Mouse (Mus musculus) heart, postnatal 4 days (tissue): ENCODE data around the gene Klf3. TPM values are rescaled to one million over a fixed set of nuclear protein-coding genes. Genes with fewer than 3 reads are reported as not detected.
A peak's percentile ranks its signal among the peaks of the same experiment; 100 is the strongest.

ENCODE experiments used
- DNase-seq: peaks from one replicate; pipeline ENCODE4 v3.0.0; 2021
- total RNA-seq, 2 experiments: library from RNA; stranded (reverse); gene quantifications; 2 replicates each; pipeline ENCODE4 v1.2.3; 2021

Gene Klf3
- 10 to 100 TPM; 73.2 to 76.3 TPM for total RNA-seq

GRCm38 (mm10) chr5:64802795-64803719, at the start of gene Klf3:
TSS of gene Klf3 (plus strand) at chr5:64803388.
- DNase-seq: peak; percentile 96

GRCm38 (mm10) chr5:64762295-64762694, 40.9 kb upstream of the Klf3 start:
- no peak for DNase-seq

- DNase-seq: no peak
Measured at GRCm38 (mm10) chr5:64764452-64764851, 38.7 kb upstream of the Klf3 start.

- DNase-seq: no peak
Measured at GRCm38 (mm10) chr5:64765765-64766164, 37.4 kb upstream of the Klf3 start.

- DNase-seq: no peak
Measured at GRCm38 (mm10) chr5:64766626-64767025, 36.6 kb upstream of the Klf3 start.

DNA sequence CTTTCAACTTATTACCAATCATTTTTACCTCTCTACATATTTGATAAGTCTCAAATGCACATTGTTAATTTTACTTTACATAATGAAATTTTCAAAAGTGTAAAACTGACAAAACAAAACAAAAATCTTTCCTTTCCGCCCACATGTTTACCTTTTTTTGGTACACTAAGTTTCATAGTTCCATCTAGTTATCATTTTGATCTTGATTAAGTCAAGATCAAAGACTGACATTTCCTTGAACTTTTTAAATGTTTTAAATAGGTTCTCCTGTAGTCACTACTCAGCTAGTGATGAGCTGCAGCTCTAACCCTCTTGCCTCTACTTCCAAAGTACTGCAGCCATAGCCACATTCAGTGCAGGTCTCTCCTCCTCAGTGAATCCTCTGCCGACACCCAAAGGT, 31.6 kb upstream of the Klf3 start:
- DNase-seq: no peak

DNA sequence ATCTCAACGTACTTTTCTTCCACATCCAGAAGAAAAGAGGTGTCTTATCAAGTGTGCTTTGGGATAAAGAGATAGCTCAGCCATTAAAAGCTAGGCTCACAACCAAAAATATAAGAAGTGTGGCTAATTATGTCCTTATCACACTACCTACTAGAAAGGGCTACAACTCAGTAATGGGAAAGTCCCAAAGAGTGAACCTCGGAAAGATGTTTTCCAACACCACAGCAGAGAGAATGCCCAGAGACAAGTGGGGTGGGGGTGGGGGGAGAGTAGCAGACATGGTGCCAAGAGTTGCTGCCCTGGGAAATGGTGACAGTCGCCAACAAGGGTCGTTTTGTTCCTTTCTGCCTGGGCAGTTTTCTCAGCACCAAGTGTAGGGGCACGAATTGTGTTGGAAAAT, 25.0 kb upstream of the Klf3 start:
- no peak for DNase-seq

DNA sequence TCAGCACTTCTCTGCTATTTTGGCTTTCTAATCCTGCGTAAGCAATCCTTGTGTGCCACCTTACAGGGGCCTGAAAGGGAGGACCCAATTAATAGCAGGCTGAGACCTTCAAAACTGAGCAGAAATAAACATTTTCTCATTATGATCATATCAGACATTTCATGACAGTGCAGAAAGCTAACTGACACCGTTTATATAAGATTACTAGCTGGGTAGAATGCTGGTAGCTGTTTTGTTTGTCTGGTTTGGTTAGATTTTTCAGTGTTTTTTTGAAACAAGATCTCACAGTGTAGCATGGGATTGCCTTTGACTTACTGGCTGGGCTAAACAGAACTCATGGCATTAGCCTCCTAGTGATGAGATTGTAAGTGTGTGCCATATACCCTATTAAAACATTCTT, 23.9 kb upstream of the Klf3 start:
- no peak for DNase-seq

- no peak for DNase-seq
Measured at GRCm38 (mm10) chr5:64780778-64781177, 22.4 kb upstream of the Klf3 start.

DNA sequence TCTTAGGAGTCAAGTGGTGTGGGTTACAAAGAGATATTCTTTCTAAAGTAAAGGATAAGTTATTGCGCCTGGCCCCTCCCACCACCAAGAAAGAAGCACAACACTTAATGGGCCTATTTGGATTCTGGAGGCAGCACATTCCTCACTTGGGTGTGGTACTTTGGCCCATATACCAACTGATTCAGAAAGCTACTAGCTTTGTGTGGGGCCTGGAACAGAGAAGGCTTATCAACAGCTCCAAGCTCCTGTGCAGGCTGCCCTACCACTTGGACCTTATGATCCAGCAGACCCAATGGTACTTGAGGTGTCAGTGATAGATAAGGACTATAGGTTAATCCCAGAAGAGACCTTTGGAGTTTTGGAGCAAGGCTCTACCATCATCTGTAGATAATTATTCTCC, 15.0 kb upstream of the Klf3 start:
- no peak for DNase-seq

DNA sequence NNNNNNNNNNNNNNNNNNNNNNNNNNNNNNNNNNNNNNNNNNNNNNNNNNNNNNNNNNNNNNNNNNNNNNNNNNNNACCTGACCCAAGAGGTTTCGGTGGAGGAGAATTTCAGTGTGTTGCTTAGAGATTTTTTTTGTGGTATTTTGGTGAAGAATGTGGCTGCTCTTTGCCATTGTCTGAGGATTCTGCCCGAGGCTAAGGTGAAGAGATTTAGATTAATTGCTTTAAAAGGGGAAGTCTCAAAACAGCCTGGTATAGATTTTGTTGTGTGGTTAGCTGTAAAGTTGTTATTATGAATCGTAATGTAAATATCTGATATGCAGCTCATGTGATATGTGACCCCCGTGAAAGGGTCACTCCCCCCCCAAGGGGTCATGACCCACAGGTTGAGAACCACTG, 5.0 kb upstream of the Klf3 start:
- no peak for DNase-seq

- no peak for DNase-seq
Measured at GRCm38 (mm10) chr5:64801545-64801944, 1.6 kb upstream of the Klf3 start.

DNA sequence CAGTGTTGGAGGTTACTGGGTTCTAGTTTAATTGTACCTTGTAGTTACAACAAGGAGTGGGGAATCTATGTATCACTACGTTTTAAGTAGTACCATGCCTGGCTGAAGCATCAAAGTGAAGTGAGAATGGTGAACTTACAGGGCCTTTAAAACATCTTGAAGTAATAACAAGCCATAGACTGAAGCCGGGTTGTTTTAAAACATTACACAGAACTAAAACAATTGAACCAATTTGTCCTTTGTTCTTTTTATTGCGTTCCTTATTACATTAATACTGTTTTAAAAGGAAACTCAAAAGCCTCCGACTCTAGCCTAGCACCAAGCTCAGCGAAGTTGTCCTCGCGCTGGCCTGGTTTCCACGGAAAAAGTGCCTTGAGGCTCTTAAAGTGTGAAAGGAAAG, 1.0 kb upstream of the Klf3 start:
- no peak for DNase-seq

GRCm38 (mm10) chr5:64803720-64804462, 703 bp downstream of the Klf3 start:
- DNase-seq: peak; percentile 63

- DNase-seq: no peak
Measured at GRCm38 (mm10) chr5:64805131-64805872, 2.1 kb downstream of the Klf3 start.

DNA sequence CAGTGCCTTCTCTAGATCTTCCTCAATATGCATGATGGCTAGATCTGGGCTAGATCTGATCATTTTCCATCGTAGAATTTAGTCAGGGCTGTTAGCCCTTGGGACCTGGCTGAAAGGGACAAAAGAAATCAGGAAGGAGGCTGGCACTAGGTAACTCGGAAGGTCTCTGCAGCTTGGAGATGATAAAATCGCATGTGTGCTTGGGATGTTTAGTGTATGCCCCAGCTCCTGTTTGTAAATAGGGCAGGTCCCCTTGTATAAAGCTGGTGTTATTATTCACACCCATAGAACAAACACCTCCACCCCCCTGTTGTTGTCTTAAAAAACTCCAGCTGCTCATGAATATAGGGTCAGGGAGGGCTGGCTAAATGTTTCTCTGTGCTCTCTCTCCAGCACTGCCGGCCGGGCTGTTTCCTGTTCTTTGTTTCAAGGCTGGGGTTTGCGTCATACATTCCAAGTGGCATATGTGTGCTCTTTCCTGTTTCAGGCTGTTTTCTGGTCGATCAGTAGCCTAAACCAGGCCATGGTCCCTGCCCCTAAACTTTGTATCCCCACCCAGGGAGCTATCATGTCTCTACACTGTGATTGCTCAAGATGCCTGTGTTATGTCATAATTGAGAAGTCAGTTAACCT, 2.8 kb downstream of the Klf3 start:
- DNase-seq: peak; percentile 80

DNA sequence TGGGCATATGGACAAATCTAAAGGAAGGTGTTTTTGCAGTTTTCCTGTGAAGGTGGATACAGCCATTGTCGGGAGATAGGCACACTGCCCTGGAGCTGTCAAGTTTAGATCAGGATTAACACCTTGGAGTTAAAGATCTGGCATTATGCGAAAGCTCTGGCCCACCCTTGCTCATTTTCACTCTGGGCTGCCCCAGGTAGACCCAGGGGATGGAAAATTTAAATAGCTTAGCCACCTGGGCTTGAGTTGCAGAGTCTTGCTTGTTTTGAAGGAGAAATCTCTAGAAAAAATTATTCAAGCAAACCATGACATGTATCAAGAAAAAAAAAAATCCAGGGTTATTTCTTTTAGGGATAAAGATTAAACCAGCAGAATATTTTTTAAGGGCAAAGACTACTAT, 3.4 kb downstream of the Klf3 start:
- DNase-seq: no peak

DNA sequence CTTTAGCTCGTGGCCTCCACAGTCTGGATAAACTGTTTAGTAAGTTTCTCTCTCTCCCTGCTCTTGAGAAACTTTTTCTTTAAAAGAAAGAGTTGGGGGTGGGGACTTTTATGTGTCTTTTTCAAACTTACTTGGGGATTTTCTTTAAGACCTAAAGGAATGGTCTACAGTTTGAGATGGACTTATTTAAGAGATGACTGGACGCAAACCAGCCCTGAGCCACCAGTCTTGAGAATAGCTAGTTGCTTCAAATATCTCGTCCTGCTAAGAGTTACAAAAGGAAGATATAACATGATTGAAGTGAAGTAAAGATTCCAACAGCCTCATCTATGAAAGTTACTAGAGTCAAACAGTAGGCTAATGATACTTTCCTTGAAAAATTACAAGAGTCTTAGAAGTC, 4.0 kb downstream of the Klf3 start:
- no peak for DNase-seq

DNA sequence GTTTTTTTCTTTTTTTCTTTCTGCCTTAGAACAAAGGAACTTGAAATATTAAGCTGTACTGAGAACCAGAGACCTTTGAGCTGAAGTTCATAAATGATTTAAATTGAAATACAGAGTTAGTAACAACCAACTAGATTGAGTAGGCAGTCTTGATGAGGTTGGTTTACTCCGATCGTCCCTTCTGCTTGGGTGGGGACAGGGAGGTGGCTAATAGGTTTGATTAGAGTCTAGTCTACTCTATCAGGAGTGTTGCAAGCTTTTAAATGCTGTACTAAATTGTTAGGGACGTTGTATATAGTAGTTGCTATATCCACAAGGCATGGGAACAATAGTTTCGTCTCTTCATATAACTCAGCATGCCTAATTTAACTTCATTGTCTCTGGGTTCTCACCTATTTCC, 4.4 kb downstream of the Klf3 start:
- no peak for DNase-seq

DNA sequence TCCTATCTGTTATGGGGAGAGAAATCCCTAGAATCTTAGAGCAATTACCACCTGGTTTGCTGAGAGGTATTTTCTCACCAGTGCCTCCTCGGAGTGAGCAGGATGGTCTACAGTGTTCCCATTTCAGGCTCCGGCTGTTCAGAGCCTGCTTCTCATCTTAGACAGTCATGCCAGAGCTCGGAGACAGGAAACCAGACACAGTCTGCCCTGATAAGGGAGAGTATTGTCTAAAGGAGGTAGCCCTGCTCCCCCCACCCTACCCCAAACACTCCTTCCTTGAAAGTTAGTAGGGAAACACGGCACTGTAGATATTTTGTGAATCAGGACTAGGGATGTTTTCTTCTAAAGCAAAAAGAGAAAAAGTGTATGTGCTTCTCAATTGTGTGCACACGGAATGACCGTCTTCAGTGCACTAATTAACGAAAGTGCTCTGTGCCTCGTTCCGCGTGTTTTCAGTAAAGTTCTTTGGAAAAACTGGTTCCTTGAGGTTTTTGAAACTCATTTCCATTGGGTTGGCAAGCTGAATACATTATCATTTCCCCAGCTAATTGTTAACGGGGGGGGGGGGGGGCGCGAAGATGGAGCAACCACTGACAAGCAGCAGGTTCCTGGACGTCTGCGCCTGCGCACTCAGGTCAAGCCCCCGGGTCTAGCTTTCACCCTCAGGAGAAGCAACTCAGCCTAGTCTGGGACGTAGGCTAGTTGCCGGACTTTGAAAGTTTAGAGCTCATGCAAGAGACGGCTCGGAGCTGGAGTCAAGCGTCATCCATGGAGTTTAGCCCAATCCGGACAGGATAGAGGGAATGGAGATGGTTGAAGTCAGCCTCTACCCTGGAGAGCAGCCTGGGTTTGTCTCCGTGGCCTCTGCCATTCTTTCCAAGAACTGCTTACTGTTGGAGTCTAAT, 5.2 kb downstream of the Klf3 start:
- peak; percentile 59 for DNase-seq

GRCm38 (mm10) chr5:64809257-64809656, 6.1 kb downstream of the Klf3 start:
- peak; percentile 31 for DNase-seq
